Mouse (Mus musculus): ENCODE data around the gene Gm11595. TPM values are rescaled to one million over a fixed set of nuclear protein-coding genes. Genes with fewer than 3 reads are reported as not detected.
"Not testable (repeated sequence)": the region's sequence is repeated elsewhere in the genome, so short reads cannot be mapped to it uniquely, and the experiment has no call there.

Gm11595 gene
- polyA plus RNA-seq (2012; ENCODE audit: insufficient read depth, insufficient read length, low replicate concordance, missing spikeins) = not detected in 2 replicates

DNA sequence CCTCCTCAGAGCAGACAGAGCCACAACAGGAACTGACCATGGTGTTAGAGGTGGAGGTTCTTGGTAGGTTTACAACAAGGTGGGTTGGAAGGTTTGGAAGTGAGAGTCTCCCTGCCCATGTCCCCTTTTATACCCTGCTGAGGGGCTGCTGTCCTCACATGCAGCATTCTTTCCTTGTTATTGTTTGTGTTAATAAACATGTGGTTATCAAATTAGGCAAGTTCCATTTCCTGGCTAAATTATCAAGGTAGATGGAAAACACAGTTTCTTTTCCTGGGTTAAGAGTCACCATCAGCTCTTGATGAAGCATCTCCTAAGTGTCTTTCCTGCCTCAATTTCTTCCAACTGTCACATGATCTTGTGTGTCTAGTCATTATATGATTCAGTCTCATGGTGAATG, at the start of gene Gm11595:
Gm11595 (minus strand) TSS at position 101 of the 400 bp plus-strand sequence.
- H3K4me1 ChIP-seq (ENCODE audit: control insufficient read depth, insufficient read depth, low read length); H3K4me3 ChIP-seq (ENCODE audit: insufficient read depth, low read depth, low read length); H3K27ac ChIP-seq (ENCODE audit: insufficient read depth, low read depth, low read length): not testable (repeated sequence)

DNA sequence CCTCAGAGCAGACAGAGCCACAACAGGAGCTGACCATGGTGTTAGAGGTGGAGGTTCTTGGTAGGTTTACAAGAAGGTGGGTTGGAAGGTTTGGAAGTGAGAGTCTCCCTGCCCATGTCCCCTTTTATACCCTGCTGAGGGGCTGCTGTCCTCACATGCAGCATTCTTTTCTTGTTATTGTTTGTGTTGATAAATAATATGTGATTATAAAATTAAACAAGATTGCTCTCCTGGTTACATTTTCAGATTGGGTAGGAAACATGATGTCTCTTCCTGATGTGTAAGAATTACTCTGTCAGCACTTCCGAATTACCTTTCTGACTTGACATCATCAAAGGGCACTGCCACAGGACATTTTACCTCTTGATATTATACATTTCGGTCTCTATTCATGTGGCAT, 42.9 kb upstream of the Gm11595 start, which contains the start of gene Gm11564:
Gm11564 (minus strand) TSS at position 101 of the 400 bp plus-strand sequence.
- WGBS = 89% methylated on average over 2 of the region's 2 CpGs
- H3K4me3 ChIP-seq (ENCODE audit: insufficient read depth, low read depth, low read length) = not testable (repeated sequence)

DNA sequence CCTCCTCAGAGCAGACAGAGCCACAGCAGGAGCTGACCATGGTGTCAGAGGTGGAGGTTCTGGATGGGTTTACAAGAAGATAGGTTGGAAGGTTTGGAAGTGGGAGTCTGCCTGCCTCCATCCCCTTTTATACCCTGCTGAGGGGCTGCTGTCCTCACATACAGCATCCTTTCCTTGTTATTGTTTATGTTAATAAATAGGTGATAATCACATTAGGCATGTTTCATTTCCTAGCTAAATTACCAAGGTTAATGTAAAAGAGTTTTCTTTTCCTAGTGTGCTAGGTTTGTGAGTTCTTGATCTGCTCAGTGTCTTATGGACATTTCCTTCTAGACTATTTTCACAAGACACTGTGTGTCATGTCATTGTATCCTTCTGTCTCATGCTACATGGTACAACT, 37.1 kb upstream of the Gm11595 start, which contains the start of gene Krtap4-13:
Krtap4-13 (minus strand) TSS at position 101 of the 400 bp plus-strand sequence.
- H3K4me3 ChIP-seq (ENCODE audit: insufficient read depth, low read depth, low read length) = not testable (repeated sequence)

More for the DNA sequence above, 42.9 kb upstream of the Gm11595 start, which contains the start of gene Gm11564:
- not testable (repeated sequence) for H3K4me1 ChIP-seq (ENCODE audit: control insufficient read depth, insufficient read depth, low read length); H3K27ac ChIP-seq (ENCODE audit: insufficient read depth, low read depth, low read length)

DNA sequence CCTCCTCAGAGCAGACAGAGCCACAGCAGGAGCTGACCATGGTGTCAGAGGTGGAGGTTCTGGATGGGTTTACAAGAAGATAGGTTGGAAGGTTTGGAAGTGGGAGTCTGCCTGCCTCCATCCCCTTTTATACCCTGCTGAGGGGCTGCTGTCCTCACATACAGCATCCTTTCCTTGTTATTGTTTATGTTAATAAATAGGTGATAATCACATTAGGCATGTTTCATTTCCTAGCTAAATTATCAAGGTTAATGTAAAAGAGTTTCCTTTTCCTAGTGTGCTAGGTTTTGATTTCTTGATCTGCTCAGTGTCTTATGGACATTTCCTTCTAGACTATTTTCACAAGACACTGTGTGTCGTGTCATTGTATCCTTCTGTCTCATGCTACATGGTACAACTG, 31.6 kb upstream of the Gm11595 start, which contains the start of gene Gm11554:
Gm11554 (minus strand) TSS at position 101 of the 400 bp plus-strand sequence.
- H3K27ac ChIP-seq (ENCODE audit: insufficient read depth, low read depth, low read length); H3K4me3 ChIP-seq (ENCODE audit: insufficient read depth, low read depth, low read length); H3K4me1 ChIP-seq (ENCODE audit: control insufficient read depth, insufficient read depth, low read length): not testable (repeated sequence)
- no CpG with 5 or more reads among the region's 1 CpGs for WGBS

More for the DNA sequence above, 37.1 kb upstream of the Gm11595 start, which contains the start of gene Krtap4-13:
- not testable (repeated sequence) for H3K27ac ChIP-seq (ENCODE audit: insufficient read depth, low read depth, low read length); H3K4me1 ChIP-seq (ENCODE audit: control insufficient read depth, insufficient read depth, low read length)

DNA sequence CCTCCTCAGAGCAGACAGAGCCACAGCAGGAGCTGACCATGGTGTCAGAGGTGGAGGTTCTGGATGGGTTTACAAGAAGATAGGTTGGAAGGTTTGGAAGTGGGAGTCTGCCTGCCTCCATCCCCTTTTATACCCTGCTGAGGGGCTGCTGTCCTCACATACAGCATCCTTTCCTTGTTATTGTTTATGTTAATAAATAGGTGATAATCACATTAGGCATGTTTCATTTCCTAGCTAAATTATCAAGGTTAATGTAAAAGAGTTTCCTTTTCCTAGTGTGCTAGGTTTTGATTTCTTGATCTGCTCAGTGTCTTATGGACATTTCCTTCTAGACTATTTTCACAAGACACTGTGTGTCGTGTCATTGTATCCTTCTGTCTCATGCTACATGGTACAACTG, 26.1 kb upstream of the Gm11595 start, which contains the start of gene Gm11569:
Gm11569 (minus strand) TSS at position 101 of the 400 bp plus-strand sequence.
- H3K4me3 ChIP-seq (ENCODE audit: insufficient read depth, low read depth, low read length); H3K27ac ChIP-seq (ENCODE audit: insufficient read depth, low read depth, low read length); H3K4me1 ChIP-seq (ENCODE audit: control insufficient read depth, insufficient read depth, low read length): not testable (repeated sequence)
- no CpG with 5 or more reads among the region's 1 CpGs for WGBS

DNA sequence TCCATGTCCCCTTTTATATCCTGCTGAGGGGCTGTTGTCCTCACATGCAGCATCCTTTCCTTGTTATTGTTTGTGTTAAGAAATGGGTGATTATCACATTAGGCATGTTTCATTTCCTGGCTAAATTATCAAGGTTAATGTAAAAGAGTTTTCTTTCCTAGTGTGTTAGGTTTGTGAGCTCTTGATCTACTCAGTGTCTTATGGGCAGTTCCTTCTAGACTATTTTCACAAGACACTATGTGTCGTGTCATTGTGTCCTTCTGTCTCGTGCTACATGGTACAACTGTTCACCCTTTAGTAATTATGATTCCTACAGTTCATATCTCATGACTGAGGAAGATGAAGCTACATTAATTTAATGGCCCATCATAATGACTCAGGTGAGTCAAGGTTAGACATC, 20.7 kb upstream of the Gm11595 start, which contains the start of gene Gm11596:
Gm11596 (minus strand) TSS at position 101 of the 400 bp plus-strand sequence.
- no peak within 1 kb of the TSS for H3K27ac ChIP-seq (ENCODE audit: insufficient read depth, low read depth, low read length)
- 84% methylated on average over 2 of the region's 2 CpGs for WGBS
- TF ChIP-seq CTCF (IDR thresholded peaks at IDR 0.05; ENCODE audit: insufficient read depth, low read depth, low read length) (no peak), POLR2A (IDR thresholded peaks at IDR 0.05; ENCODE audit: insufficient read depth, low read depth, low read length) (no peak)
- H3K4me1 ChIP-seq (ENCODE audit: control insufficient read depth, insufficient read depth, low read length) = peaks cover 3% of the 10 kb centered on the region; the same call in 1 of the 2 replicates
- H3K4me3 ChIP-seq (ENCODE audit: insufficient read depth, low read depth, low read length) = no peak within 1 kb of the TSS

DNA sequence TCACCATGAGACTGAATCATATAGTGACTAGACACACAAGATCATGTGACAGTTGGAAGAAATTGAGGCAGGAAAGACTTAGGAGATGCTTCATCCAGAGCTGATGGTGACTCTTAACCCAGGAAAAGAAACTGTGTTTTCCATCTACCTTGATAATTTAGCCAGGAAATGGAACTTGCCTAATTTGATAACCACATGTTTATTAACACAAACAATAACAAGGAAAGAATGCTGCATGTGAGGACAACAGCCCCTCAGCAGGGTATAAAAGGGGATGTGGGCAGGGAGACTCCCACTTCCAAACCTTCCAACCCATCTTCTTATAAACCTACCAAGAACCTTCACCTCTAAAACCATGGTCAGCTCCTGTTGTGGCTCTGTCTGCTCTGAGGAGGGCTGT, 12.2 kb upstream of the Gm11595 start, which contains the start of gene Krtap4-9:
Krtap4-9 (plus strand) TSS at position 301 of the 400 bp plus-strand sequence.
- not testable (repeated sequence) for H3K4me3 ChIP-seq (ENCODE audit: insufficient read depth, low read depth, low read length); H3K4me1 ChIP-seq (ENCODE audit: control insufficient read depth, insufficient read depth, low read length); H3K27ac ChIP-seq (ENCODE audit: insufficient read depth, low read depth, low read length)

DNA sequence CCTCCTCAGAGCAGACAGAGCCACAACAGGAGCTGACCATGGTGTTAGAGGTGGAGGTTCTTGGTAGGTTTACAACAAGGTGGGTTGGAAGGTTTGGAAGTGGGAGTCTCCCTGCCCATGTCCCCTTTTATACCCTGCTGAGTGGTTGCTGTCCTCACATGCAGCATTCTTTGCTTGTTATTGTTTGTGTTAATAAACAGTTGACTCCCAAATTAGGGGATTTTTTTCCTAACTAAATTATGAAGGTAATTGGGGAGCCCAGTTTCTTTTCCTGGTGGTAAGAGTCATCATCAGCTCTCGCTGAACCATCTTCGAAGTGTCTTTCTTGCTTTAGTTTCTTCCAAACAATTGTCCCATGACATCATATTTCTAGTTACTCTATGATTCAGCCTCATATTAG, 7.9 kb upstream of the Gm11595 start, which contains the start of gene Krtap4-8:
Krtap4-8 (minus strand) TSS at position 101 of the 400 bp plus-strand sequence.
- WGBS = 97% methylated on average over 2 of the region's 2 CpGs
- TF ChIP-seq CTCF (IDR thresholded peaks at IDR 0.05; ENCODE audit: insufficient read depth, low read depth, low read length) (no peak), POLR2A (IDR thresholded peaks at IDR 0.05; ENCODE audit: insufficient read depth, low read depth, low read length) (no peak)
- no peak within 1 kb of the TSS for H3K4me3 ChIP-seq (ENCODE audit: insufficient read depth, low read depth, low read length)
- H3K27ac ChIP-seq (ENCODE audit: insufficient read depth, low read depth, low read length) = no peak within 1 kb of the TSS
- H3K4me1 ChIP-seq (ENCODE audit: control insufficient read depth, insufficient read depth, low read length) = no peaks in the 10 kb centered on the region

DNA sequence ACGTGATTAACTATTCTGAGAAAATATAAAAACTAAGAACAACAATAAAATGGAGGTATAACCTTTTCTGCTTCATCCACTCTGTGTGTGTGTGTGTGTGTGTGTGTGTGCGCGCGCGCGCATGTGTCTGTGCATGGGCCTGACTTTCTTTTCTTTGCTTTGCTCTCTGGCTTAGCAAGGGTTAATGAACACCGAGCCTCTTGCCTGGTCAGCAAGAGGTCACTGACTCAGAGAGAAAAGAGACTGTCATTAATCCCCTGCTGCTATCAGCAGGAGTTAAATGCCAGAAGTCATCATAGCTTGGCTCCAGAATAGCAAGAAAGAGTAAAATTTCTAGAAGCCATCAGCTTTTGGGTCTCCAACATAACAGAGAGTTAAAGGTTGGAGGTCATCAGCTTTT, 5.7 kb upstream of the Gm11595 start:
- no peak for TF ChIP-seq POLR2A (IDR thresholded peaks at IDR 0.05; ENCODE audit: insufficient read depth, low read depth, low read length)
- no peak for TF ChIP-seq CTCF (IDR thresholded peaks at IDR 0.05; ENCODE audit: insufficient read depth, low read depth, low read length)
- Histone ChIP-seq H3K4me1 (ENCODE audit: control insufficient read depth, insufficient read depth, low read length) (no peaks in the 10 kb centered on the region), H3K27ac (ENCODE audit: insufficient read depth, low read depth, low read length) (no peak overlapping the region), H3K4me3 (ENCODE audit: insufficient read depth, low read depth, low read length) (no peak overlapping the region)
- WGBS = 61% methylated on average over 7 of the region's 7 CpGs

DNA sequence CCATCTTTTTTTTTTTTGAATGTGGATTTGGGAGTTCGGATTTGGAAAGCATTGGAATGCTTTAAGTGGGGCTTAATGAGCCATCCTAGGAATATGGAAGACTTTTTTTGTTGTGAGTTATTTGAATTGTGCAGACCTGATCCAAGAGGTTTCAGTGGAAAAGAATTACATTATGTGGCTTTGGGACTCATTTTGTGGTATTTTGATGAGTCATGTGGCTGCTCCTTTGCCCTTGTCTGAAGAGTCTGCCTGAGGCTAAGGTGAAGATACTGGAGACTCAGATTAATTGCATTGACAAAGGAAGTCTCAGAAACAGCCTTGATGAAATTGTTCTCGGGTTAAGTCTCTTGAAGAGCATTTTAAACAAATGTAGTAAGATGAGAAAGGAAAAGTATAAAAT, 4.3 kb downstream of the Gm11595 start:
- Histone ChIP-seq H3K27ac (ENCODE audit: insufficient read depth, low read depth, low read length) (no peak overlapping the region), H3K4me3 (ENCODE audit: insufficient read depth, low read depth, low read length) (no peak overlapping the region), H3K4me1 (ENCODE audit: control insufficient read depth, insufficient read depth, low read length) (no peaks in the 10 kb centered on the region)
- WGBS = 83% methylated on average over 2 of the region's 2 CpGs
- TF ChIP-seq POLR2A (IDR thresholded peaks at IDR 0.05; ENCODE audit: insufficient read depth, low read depth, low read length) = no peak
- no peak for TF ChIP-seq CTCF (IDR thresholded peaks at IDR 0.05; ENCODE audit: insufficient read depth, low read depth, low read length)
